Mouse (Mus musculus) thymus, postnatal 14 days (tissue): ENCODE results near the gene Uso1.

Experiments
- DNase-seq: peaks from one replicate; pipeline ENCODE4 v3.0.0; 2021

The Uso1 gene

DNA sequence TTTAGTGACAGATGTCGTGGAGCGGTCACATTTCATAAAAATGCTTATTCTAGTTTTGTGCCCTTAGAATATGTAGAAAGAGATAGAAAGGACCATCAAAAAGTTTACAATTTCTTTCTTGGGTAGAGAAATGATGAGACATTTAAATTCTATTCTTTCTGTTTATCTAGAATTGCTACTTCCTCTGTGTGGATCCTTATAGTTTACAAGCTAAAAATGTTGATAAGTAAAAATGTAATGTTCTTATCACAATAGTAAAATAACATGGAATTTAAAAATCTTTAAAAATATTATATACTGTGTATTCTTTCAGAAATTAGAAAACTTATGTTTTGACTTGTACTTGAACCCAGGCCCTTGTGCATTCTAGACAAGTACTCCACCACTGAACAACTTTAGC lies 107.2 kb downstream of the Uso1 start:
- DNase-seq: no peak

DNA sequence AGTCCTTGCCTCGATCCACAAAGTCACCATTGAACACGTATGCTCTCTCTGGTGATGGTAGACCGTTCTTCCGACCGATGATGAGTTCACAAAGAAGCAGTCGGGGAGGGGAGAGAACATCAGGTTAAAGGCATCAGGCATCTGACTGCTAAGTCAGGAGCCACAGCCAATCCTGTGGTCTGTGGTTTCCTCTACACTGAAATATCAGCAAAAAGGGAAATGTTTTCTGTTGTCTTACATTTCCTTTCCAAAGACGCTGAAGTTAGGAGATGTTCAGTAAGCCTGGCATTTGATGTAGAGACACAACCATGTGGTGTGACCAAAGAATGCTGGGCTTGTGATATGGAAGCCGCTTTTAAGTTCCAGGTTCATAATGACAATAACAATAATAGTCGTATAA lies 107.7 kb downstream of the Uso1 start:
- peak; percentile 69 for DNase-seq

DNA sequence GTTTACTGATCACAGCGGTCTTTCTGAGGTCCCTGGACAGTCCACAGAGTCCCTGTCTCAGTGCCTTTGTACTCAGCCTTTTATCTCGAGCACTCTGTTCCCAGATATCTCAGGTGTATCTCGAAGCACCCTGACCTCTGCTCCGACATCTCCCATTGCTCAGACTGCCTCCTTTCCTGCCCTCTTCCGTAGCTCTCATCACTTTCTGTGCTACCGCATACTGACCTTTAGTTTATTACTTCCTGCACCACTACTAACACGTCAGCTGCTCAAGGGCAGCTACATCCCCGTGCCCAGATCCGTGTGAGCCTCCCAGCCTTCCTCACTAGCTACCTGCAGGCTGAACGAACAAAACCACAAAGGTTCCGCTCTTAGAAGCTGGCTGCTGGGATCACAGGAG lies 110.9 kb downstream of the Uso1 start:
- no peak for DNase-seq

DNA sequence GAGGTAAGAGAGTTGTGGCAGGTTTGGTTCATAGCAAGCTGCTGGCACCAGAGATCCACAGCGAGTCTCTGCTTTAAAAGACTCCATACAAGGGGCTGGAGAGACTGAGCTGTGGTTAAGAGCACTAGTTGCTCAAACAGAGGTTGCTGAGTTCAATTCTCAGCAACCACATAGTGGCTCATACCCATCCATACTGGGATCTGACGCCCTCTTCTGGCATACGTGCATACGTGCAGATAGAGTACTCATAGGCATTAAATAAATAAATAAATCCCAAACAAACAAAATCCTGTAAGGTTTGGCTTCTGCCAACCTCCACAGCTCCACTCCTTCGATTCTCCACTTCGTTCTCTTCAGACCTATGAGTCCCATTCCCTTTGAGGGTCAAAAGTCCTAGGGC lies 114.3 kb downstream of the Uso1 start:
- DNase-seq: no peak
